Mouse (Mus musculus) ES-Bruce4 (cell line): Measurements from ENCODE around the gene Kcnq2.

Experiments used
- EP300 ChIP-seq: IDR thresholded peaks from 2 replicates; pipeline ENCODE4 v1.6.1; 2011; ENCODE audit warnings: low read depth, low read length; ENCODE audit not compliant: insufficient read depth
- POLR2A ChIP-seq: IDR thresholded peaks from one replicate; pipeline ENCODE4 v1.8.1; 2011; ENCODE audit warnings: low read length; ENCODE audit not compliant: insufficient read depth

GRCm38 (mm10) chr2:181068499-181068898 is 66.6 kb downstream of the Kcnq2 start:
- TF ChIP-seq POLR2A (no peak), EP300 (no peak)
